Mouse (Mus musculus): ENCODE data around the gene Mtch2. TPM values are rescaled to one million over a fixed set of nuclear protein-coding genes. Genes with fewer than 3 reads are reported as not detected.
"Not testable (repeated sequence)": the region's sequence is repeated elsewhere in the genome, so short reads cannot be mapped to it uniquely, and the experiment has no call there.

Gene Mtch2
- 100 to 1,000 TPM in 1 of 2 experiments, 10 to 100 TPM in 1; 99.8 to 115 TPM for total RNA-seq (2021)
- long read RNA-seq, experiment 1, transcript Mtch2-205 (13 exons, 2,596 nt), result major isoform, 58 of 72 reads
- long read RNA-seq, experiment 1, partial matches to known transcripts, result 2 of 72 reads
- long read RNA-seq, experiment 1, other reads (novel, unspliced or antisense), result 12 of 72 reads
- long read RNA-seq, experiment 2, transcript Mtch2-205 (13 exons, 2,596 nt), result major isoform, 49 of 69 reads
- long read RNA-seq, experiment 2, partial matches to known transcripts, result 3 of 69 reads
- long read RNA-seq, experiment 2, other reads (novel, unspliced or antisense), result 16 of 69 reads

DNA sequence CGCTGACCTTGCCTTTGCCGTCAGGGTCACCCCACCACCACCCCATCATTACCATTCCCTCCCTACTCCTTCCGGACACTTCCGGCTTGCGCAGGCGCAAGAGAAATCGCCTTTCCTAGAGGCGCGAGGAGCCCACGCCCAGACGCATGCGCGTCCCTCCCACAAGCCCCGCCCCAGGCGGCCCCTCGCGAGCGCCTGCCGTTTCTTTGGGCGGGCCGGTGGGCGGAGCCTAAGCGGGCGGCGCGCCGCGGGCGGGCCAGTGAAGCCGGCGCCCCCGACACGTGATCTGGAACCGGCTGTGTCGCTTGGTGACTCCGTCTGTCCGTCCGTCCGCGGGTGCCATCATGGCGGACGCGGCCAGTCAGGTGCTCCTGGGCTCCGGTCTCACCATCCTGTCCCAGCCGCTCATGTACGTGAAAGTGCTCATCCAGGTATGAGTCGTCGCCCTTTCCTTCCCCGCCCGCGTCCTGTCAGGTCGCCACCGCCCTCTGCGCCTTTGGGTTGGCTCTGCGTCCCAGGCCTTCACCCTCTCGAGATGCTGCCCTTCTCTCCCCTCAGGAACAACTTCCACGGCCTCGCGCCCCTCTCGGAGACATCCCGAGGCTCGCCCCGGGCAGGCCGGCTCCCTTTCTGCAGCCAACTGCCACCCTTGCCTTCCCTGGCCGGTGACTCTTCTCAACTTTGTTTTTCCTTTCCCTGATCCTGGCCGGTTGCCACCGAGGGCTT is at the start of gene Mtch2:
TSS of gene Mtch2 (plus strand) at position 201 of the 726 bp plus-strand sequence.
- peak; percentile 98 to 99 for DNase-seq (ENCODE audit: extremely low spot score in 1 of 2, low spot score in 2 of 2)
- no peak for TF ChIP-seq CTCF (IDR thresholded peaks at IDR 0.05)
- intact Hi-C loops (cut with DNase I), result loop anchor here (1.0 kb wide), 1 partner anchor 70 kb away; no protein-coding TSS in a partner anchor
- Histone ChIP-seq H3K27ac (peak within 1 kb of the TSS; percentile 98), H3K4me3 (peak within 1 kb of the TSS; percentile 87)

DNA sequence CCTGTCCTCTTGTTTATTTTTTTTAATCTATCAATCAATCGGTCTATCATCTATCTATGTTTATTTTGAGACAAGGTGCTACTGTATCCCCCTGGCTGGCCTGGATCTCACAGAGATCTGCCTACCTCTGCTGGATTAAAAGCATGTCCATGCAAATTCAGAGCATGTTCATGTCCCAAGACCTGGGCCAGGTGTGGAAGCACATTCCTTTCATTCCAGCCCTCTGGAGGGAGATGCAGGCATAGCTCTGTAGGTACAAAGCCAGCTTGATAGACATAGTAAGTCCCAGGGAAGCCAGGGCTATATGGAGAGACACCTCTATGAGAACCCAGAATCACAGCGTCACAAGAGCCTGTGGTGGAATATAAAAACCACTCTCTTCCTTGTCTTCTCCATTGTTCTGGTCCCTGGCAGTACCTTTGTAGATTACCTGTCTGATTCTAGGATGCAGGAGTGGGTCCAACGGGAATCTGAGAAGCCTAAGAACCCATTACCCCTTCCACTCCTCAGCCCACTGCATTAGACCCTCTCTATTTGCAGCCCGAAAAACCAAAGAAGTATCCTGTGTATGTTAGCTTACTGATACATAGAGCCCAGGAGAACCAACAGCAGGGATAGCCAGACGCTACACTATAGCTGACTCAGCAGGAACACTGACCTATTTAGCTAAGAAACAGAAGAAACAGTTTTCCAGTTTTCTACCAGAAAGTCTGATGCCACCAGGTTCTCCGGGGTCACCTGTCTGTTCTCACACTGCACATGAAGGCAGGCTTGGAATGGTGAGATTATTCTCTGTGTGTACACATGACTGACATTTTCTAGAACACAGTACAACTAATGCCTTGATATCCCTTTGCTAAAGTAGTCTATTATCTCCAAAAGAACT is 38.5 kb upstream of the Mtch2 start:
- DNase-seq (ENCODE audit: extremely low spot score in 1 of 2, low spot score in 2 of 2), result no peak
- Histone ChIP-seq H3K4me3 (no peak overlapping the region), H3K27ac (no peak overlapping the region)
- TF ChIP-seq CTCF (IDR thresholded peaks at IDR 0.05), result no peak
- intact Hi-C loops (cut with DNase I), result no loop called here

DNA sequence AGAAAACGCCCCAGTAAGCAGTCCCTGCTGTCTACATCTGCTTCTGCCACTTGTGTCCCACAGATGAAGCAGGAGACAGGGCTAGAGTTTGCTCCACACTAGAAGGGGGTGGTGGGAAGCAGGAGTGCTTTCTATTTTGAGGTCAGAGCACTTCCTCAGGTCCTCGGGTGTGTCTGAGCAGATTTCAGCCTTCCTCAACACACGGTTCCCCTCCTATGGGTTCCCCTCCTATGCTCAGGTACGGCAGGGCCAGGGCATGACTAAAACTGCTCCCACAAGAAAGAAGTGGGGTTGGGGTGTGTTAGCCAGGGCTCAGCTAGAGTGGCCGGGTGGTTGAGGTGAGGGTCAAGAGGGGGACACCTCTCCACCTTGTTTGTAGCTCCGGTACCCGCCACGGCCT is 36.2 kb upstream of the Mtch2 start:
- H3K4me3 ChIP-seq, result no peak overlapping the region
- no peak overlapping the region for H3K27ac ChIP-seq
- no peak for DNase-seq (ENCODE audit: extremely low spot score in 1 of 2, low spot score in 2 of 2)
- no peak for TF ChIP-seq CTCF (IDR thresholded peaks at IDR 0.05)
- intact Hi-C loops (cut with DNase I), result no loop called here

DNA sequence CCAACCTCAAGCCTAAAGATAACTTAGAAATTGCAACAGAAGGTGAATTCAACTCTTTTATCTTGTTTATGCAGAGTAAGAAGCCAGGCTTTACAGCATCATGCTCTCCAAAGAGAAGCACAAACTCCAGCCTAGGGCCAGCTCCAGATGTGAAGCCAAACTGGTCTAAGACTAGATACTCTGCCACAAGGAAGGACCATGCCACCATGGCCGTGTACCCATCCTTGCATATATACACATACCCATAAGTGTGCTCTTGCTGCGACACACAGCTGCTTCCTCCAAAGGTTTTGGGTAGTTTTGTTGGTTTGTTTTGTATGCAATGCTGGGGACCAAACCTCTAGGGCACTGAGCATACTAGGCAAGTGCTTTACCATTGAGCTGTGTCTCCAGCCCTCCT is 31.7 kb upstream of the Mtch2 start:
- no peak for TF ChIP-seq CTCF (IDR thresholded peaks at IDR 0.05)
- Histone ChIP-seq H3K4me3 (no peak overlapping the region), H3K27ac (no peak overlapping the region)
- intact Hi-C loops (cut with DNase I), result no loop called here
- DNase-seq (ENCODE audit: extremely low spot score in 1 of 2, low spot score in 2 of 2), result no peak

DNA sequence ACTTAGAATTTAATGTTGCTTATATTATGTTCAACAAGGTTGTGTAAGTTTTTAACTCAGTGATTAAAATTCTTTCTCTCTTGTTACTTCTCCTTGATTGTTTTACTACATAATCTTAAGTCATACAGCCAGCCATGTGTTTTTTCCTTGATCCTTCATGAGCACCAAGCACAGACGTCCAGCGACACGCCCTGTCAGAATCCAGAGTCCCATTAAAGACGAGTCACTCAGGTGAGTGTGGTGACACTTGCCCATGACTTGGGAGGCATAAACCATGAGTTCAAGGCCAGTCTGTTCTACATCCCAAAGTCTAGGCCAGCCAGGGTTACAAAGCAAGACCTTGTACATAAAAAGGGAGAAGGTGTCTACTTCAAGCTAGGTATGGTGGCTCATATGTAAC is 30.8 kb upstream of the Mtch2 start:
- intact Hi-C loops (cut with DNase I), result no loop called here
- H3K27ac ChIP-seq, result no peak overlapping the region
- no peak overlapping the region for H3K4me3 ChIP-seq
- DNase-seq (ENCODE audit: extremely low spot score in 1 of 2, low spot score in 2 of 2), result no peak
- no peak for TF ChIP-seq CTCF (IDR thresholded peaks at IDR 0.05)

DNA sequence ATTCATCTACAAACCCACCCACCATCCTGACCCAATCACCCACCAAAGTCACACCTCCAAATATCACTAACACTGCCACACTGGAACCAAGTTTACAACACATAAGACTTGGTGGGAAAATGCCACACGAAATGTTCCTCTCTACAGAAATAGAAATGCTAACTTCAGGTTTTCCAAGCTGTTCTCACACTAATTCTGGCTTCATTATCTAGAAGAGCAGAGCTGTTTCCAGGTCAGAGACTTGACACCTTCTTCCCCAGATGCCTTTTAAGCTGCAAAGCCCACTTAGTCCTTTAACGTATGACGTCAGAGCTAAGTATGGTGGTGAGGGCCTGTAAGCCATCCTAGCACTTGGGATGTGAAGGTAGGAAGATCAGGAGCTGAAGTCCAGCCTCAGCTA is 28.2 kb upstream of the Mtch2 start:
- Histone ChIP-seq H3K27ac (no peak overlapping the region), H3K4me3 (no peak overlapping the region)
- DNase-seq (ENCODE audit: extremely low spot score in 1 of 2, low spot score in 2 of 2), result no peak
- intact Hi-C loops (cut with DNase I), result no loop called here
- TF ChIP-seq CTCF (IDR thresholded peaks at IDR 0.05), result no peak

DNA sequence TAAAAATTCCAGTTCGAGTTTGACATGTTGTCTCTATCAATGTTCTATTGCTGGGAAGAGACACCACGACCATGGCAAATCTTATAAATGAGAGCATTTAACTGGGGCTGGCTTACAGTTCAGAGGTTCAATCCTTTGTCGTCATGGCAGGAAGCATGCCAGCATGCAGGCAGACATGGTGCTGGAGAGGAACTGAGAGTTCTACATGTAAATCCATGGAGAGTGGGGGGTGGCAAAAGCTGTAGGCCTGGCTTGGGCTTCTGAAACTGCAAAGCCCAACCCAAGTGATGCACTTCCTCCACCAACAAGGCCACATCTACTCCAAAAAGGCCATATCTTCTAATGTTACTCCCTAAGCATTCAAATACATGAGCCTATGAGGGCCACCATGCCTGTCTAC is 26.1 kb upstream of the Mtch2 start:
- Histone ChIP-seq H3K4me3 (no peak overlapping the region), H3K27ac (no peak overlapping the region)
- no peak for DNase-seq (ENCODE audit: extremely low spot score in 1 of 2, low spot score in 2 of 2)
- intact Hi-C loops (cut with DNase I), result no loop called here
- no peak for TF ChIP-seq CTCF (IDR thresholded peaks at IDR 0.05)

DNA sequence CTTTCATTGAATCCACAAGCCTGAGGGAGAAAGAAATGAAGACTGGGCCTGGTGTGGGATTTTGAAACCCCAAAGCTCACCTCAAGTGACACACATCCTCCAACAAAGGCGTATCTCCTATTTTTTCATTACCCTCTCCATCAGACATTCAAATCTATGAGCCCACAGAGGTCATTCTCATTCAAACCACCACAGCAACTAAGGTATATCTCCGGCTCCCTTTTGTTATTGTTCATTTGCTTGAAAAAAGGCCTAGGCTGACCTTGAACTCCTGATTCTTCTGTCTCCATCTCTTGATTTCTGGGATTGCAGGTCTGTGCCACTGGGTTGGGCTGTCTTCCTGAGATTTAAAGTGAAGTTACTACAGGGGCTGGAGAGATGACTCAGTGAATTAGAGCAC is 24.0 kb upstream of the Mtch2 start:
- H3K4me3 ChIP-seq, result no peak overlapping the region
- no peak for DNase-seq (ENCODE audit: extremely low spot score in 1 of 2, low spot score in 2 of 2)
- no peak overlapping the region for H3K27ac ChIP-seq
- intact Hi-C loops (cut with DNase I), result no loop called here
- no peak for TF ChIP-seq CTCF (IDR thresholded peaks at IDR 0.05)

DNA sequence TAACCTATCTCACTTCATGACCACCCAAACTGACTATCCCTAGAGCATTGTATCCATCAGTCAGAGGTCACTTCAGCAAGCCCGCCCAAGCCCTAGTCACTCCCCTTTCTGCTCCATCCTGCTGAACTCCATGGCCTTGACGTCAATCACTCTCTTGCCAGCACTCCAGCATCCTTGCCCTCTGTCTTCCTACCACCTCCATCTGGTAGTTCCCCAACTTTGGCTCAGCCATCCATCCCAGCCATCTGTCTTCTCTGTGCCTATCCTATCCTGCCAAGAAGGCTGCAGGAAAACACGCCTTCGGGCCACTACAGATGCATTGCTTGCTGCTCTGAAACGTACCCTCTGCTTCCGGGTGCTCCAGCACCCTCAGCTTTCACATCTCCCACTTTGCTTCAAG is 23.2 kb upstream of the Mtch2 start:
- Histone ChIP-seq H3K4me3 (no peak overlapping the region), H3K27ac (no peak overlapping the region)
- DNase-seq (ENCODE audit: extremely low spot score in 1 of 2, low spot score in 2 of 2), result peak in 1 of 2 experiments; percentile 26
- intact Hi-C loops (cut with DNase I), result no loop called here
- no peak for TF ChIP-seq CTCF (IDR thresholded peaks at IDR 0.05)

DNA sequence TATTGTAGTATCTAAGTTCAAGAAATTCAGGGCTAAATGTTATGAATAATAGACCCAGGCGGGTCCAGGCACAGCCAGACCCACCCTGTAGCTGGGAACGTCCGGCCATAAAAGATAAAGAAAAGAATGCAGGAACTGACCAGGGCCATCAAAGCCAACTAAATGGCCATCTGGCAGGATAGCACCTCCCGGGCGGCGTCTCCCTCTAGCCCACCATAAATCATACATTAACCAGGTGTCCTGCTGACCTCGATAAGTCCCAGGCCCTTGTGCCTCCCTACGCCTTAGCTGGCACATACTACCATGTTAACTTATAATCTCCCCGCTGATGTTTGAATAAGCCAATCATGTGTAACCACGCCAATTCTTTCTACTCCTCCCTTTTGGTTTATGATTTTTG is 22.4 kb upstream of the Mtch2 start:
- intact Hi-C loops (cut with DNase I); H3K27ac ChIP-seq; DNase-seq (ENCODE audit: extremely low spot score in 1 of 2, low spot score in 2 of 2): not testable (repeated sequence)

DNA sequence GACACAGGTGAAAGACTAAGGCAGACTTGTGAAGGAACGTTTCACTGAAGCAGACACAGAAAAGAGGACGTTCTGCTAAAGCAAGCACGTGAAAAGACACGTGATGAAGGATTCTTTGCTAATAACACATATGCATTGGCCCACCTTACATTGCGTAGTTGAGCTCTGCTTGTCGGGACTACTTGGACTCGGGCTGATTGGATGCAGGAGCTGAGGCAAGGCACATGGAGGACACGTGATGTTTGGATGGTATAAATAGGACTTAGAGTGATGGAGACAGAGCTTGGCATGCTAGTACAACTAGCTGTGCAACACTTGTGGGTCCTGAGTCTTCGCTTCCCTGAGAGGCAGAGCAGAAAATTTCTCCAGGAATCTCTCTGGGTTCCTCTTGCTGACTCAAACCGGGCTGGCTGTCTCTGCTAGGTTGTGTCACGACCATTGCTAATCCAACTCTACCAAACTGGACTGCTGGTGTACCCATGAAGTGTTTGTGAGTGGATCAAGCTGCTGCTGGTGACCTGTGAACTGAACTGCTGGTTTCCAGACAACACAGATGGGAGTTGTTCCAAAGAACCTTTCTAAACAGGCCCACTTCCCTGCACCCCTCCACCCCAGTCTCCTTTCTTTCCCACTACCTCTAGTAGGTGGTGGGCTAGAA is 21.3 kb upstream of the Mtch2 start:
- no peak overlapping the region for H3K4me3 ChIP-seq
- intact Hi-C loops (cut with DNase I), result no loop called here
- TF ChIP-seq CTCF (IDR thresholded peaks at IDR 0.05), result no peak
- H3K27ac ChIP-seq, result no peak overlapping the region
- DNase-seq (ENCODE audit: extremely low spot score in 1 of 2, low spot score in 2 of 2), result no peak

More for the DNA sequence above, 22.4 kb upstream of the Mtch2 start:
- not testable (repeated sequence) for H3K4me3 ChIP-seq
